Mouse (Mus musculus): ENCODE measurements around the gene Slc25a26. TPM values are rescaled to one million over a fixed set of nuclear protein-coding genes. Genes with fewer than 3 reads are reported as not detected.

The Slc25a26 gene
- polyA plus RNA-seq, 1 experiment from 2014 or later, result 9.1 TPM

- Histone ChIP-seq H3K27me3 (no peaks in the 10 kb centered on the region), H3K9me3 (no peaks in the 10 kb centered on the region), H3K4me1 (peaks cover 31% of the 10 kb centered on the region), H3K27ac (replicated peaks) (no peak overlapping the region), H3K4me3 (no peak overlapping the region), H3K4me2 (replicated peaks) (no peak overlapping the region), H3K9ac (replicated peaks) (no peak overlapping the region), H3K36me3 (no peaks in the 10 kb centered on the region)
- no peak for ATAC-seq (replicated peaks)
- 60% methylated on average over 6 of the region's 6 CpGs for WGBS
Observed at GRCm38 (mm10) chr6:94594096-94594665, 94.0 kb downstream of the Slc25a26 start.

DNA sequence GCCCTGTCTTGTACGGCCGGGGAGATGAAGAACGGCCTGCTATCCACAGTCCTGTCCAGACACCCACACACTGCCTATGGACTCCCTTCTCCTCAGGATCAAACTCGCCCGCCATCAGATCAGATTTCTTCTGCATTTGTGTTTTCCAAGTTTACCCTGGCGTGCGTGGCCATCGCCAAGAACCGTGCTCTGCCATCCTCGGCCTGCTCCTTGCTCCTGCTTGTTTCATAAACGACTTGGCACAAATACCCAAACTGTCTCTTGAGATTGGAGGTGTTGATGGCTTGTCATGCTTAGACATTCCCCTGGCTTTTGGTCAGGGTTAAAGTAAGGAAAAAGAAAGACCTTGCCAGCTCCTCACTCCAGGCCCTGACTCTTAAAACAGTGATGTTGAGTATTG, 94.6 kb downstream of the Slc25a26 start:
- WGBS, result 62% methylated on average over 11 of the region's 11 CpGs
- ATAC-seq (replicated peaks), result no peak
- no peaks in the 10 kb centered on the region for H3K9me3 ChIP-seq

DNA sequence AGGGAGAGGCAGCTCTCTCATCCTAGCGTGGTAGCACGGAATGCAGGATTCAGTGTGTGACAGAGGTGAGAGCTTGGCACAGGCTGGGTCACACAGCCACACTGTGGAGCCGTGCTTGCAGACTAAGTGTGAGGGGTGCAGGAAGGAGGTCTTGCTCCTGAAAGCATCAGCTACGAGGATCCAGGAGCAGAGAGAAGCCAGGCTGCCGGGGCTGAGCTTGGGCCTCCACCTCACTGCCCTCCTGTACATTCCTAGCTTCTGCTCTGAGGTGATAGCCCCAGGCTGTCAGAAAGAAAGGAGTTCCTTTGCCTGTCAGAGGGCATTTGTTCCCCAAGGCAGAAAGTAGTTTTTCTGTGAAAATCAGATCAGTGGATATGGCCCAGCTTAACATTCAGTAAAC, 95.1 kb downstream of the Slc25a26 start:
- Histone ChIP-seq H3K4me3 (no peak overlapping the region), H3K9me3 (no peaks in the 10 kb centered on the region), H3K4me2 (replicated peaks) (no peak overlapping the region), H3K36me3 (no peaks in the 10 kb centered on the region), H3K9ac (replicated peaks) (no peak overlapping the region), H3K4me1 (peaks cover 31% of the 10 kb centered on the region), H3K27ac (replicated peaks) (no peak overlapping the region), H3K27me3 (no peaks in the 10 kb centered on the region)
- WGBS, result 48% methylated on average over 5 of the region's 5 CpGs
- no peak for ATAC-seq (replicated peaks)

More for the DNA sequence above, 94.6 kb downstream of the Slc25a26 start:
- H3K27ac ChIP-seq (replicated peaks), result no peak overlapping the region
- no peaks in the 10 kb centered on the region for H3K27me3 ChIP-seq
- H3K4me2 ChIP-seq (replicated peaks), result no peak overlapping the region
- H3K4me1 ChIP-seq, result peaks cover 31% of the 10 kb centered on the region
- H3K9ac ChIP-seq (replicated peaks), result no peak overlapping the region
- no peak overlapping the region for H3K4me3 ChIP-seq
- no peaks in the 10 kb centered on the region for H3K36me3 ChIP-seq

DNA sequence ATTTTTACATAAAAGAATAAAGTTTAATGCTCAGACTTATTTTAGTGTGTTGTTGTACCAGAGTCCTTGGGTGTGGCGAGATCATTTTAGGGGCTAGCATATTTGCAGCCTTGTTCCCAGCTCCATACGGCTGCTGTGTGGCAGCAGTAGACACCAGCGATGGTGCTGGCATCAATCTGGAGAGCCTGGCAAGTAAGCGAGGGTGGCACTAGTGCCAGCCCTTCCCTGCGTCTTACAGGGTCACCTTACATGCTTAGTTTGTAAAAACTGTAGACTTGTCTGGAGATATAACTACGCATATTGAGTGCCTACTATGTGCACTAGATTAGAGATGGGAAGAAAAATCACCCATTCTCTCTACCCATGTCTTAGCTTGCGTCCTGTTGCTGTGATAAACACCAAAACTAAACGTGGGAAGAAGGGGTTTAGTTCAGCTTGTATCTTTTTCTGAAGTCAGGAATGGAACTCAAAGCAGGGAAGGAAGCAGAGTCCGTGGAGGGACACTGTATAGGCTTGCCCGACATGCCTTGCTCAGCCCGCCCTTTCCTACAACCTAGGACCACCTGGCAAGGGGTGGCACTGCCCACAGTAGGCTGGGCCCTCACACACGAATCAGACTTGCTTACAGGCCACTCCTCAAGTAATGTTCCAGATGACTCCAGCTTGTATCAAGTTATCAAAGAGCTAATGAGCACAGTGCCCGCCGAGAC, 96.1 kb downstream of the Slc25a26 start:
- Histone ChIP-seq H3K36me3 (no peaks in the 10 kb centered on the region), H3K4me3 (no peak overlapping the region), H3K27me3 (no peaks in the 10 kb centered on the region), H3K4me2 (replicated peaks) (no peak overlapping the region), H3K4me1 (peaks cover 31% of the 10 kb centered on the region), H3K9ac (replicated peaks) (no peak overlapping the region), H3K9me3 (no peaks in the 10 kb centered on the region), H3K27ac (replicated peaks) (no peak overlapping the region)
- ATAC-seq (replicated peaks), result no peak
- WGBS, result 80% methylated on average over 14 of the region's 14 CpGs

DNA sequence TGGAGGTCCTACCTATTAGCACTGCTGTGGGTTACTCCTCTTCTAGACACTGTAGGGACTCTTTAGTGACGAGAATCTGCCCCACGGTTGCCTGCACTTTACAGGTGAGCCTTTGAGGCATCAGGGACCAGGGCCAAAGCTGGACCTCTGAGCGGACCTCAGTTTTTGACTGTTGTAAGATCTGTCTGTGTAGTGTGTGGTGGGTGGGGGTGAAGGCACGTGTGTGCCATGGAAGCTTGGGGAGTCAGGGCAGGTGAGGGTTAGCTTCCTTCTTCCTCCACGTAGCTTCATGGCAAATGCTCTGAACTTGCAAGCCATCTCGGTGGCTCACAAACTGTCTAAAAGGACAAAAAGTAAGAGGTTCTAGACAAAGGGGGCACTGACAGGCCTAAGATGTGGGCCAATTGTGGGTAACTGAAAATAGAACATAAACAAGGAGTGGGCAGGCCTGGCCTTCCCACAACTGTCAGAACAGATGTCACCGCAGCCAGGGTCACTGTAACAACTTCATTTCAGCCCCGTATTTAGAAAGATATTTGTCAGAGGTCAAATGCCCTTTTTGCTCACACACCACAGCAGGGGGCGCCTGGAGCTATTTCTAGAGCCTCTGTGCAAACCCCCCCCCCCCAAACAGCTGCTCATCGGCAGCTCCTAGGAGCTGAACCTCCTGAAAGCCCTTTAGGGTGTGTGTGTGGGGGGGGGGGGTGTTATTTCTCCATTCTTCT, 96.8 kb downstream of the Slc25a26 start:
- no peak for ATAC-seq (replicated peaks)
- WGBS, result 71% methylated on average over 9 of the region's 10 CpGs
- Histone ChIP-seq H3K9ac (replicated peaks) (no peak overlapping the region), H3K4me1 (peaks cover 31% of the 10 kb centered on the region), H3K27me3 (no peaks in the 10 kb centered on the region), H3K9me3 (no peaks in the 10 kb centered on the region), H3K27ac (replicated peaks) (no peak overlapping the region), H3K36me3 (no peaks in the 10 kb centered on the region), H3K4me2 (replicated peaks) (no peak overlapping the region), H3K4me3 (no peak overlapping the region)

DNA sequence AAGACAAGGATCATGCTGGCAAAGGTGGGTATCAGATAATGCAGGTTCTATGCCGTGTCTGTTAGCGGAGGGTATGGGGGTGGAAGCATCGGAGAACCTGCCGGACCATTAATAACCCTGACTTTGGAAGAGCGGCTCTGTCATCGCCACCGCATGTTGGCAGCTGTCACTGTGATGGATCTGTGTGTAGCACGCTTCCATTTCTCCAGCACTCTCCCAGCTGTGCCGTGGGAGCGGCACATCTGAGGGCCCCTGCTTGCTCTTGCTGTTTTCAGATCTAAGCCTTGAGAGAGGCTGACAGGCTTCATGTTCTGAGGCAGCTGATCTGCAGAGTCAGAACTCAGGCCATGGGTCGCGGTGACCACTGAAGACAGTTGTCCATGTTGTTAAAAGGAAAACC, 98.3 kb downstream of the Slc25a26 start:
- Histone ChIP-seq H3K9ac (replicated peaks) (no peak overlapping the region), H3K27me3 (no peaks in the 10 kb centered on the region), H3K4me3 (no peak overlapping the region), H3K4me2 (replicated peaks) (no peak overlapping the region), H3K36me3 (no peaks in the 10 kb centered on the region), H3K9me3 (no peaks in the 10 kb centered on the region), H3K4me1 (peaks cover 17% of the 10 kb centered on the region), H3K27ac (replicated peaks) (no peak overlapping the region)
- ATAC-seq (replicated peaks), result no peak
- whole genome bisulfite sequencing, result 90% methylated on average over 12 of the region's 12 CpGs

GRCm38 (mm10) chr6:94599016-94599415, 98.9 kb downstream of the Slc25a26 start:
- peaks cover 14% of the 10 kb centered on the region for H3K4me1 ChIP-seq
- ATAC-seq (replicated peaks), result no peak
- H3K4me2 ChIP-seq (replicated peaks), result no peak overlapping the region
- no peak overlapping the region for H3K27ac ChIP-seq (replicated peaks)
- no peaks in the 10 kb centered on the region for H3K27me3 ChIP-seq
- WGBS, result 90% methylated on average over 13 of the region's 13 CpGs
- no peaks in the 10 kb centered on the region for H3K36me3 ChIP-seq
- H3K9me3 ChIP-seq, result no peaks in the 10 kb centered on the region
- no peak overlapping the region for H3K9ac ChIP-seq (replicated peaks)
- no peak overlapping the region for H3K4me3 ChIP-seq

- H3K36me3 ChIP-seq, result peaks cover 8% of the 10 kb centered on the region
- no peak for ATAC-seq (replicated peaks)
- no peak overlapping the region for H3K27ac ChIP-seq (replicated peaks)
- 86% methylated on average over 5 of the region's 5 CpGs for WGBS
- no peaks in the 10 kb centered on the region for H3K9me3 ChIP-seq
- H3K4me2 ChIP-seq (replicated peaks), result no peak overlapping the region
- H3K4me3 ChIP-seq, result no peak overlapping the region
- H3K9ac ChIP-seq (replicated peaks), result no peak overlapping the region
- no peaks in the 10 kb centered on the region for H3K27me3 ChIP-seq
- no peaks in the 10 kb centered on the region for H3K4me1 ChIP-seq
Observed at GRCm38 (mm10) chr6:94601101-94601500, 101.0 kb downstream of the Slc25a26 start.

GRCm38 (mm10) chr6:94601811-94602210, 101.7 kb downstream of the Slc25a26 start:
- H3K4me1 ChIP-seq, result no peaks in the 10 kb centered on the region
- no peak overlapping the region for H3K4me3 ChIP-seq
- H3K27me3 ChIP-seq, result no peaks in the 10 kb centered on the region
- no peaks in the 10 kb centered on the region for H3K9me3 ChIP-seq
- WGBS, result 78% methylated on average over 5 of the region's 5 CpGs
- no peak overlapping the region for H3K9ac ChIP-seq (replicated peaks)
- no peak for ATAC-seq (replicated peaks)
- no peak overlapping the region for H3K4me2 ChIP-seq (replicated peaks)
- peaks cover 8% of the 10 kb centered on the region for H3K36me3 ChIP-seq
- no peak overlapping the region for H3K27ac ChIP-seq (replicated peaks)

GRCm38 (mm10) chr6:94604072-94604471, 103.9 kb downstream of the Slc25a26 start:
- peaks cover 14% of the 10 kb centered on the region for H3K36me3 ChIP-seq
- H3K9ac ChIP-seq (replicated peaks), result no peak overlapping the region
- H3K4me3 ChIP-seq, result no peak overlapping the region
- no peaks in the 10 kb centered on the region for H3K27me3 ChIP-seq
- no peaks in the 10 kb centered on the region for H3K9me3 ChIP-seq
- H3K27ac ChIP-seq (replicated peaks), result no peak overlapping the region
- H3K4me2 ChIP-seq (replicated peaks), result no peak overlapping the region
- no peak for ATAC-seq (replicated peaks)
- 37% methylated on average over 3 of the region's 3 CpGs for WGBS
- no peaks in the 10 kb centered on the region for H3K4me1 ChIP-seq

- H3K36me3 ChIP-seq, result peaks cover 14% of the 10 kb centered on the region
Observed at GRCm38 (mm10) chr6:94604546-94604945, 104.4 kb downstream of the Slc25a26 start.

GRCm38 (mm10) chr6:94613235-94613895, 113.2 kb downstream of the Slc25a26 start:
- Histone ChIP-seq H3K27ac (replicated peaks) (no peak overlapping the region), H3K27me3 (no peaks in the 10 kb centered on the region), H3K4me3 (no peak overlapping the region), H3K9me3 (no peaks in the 10 kb centered on the region), H3K9ac (replicated peaks) (no peak overlapping the region), H3K4me1 (0 out of 2 replicates have a peak, but pooled peaks cover 5% of the 10 kb centered on the region), H3K4me2 (replicated peaks) (no peak overlapping the region), H3K36me3 (peaks cover 18% of the 10 kb centered on the region; the same call in 1 of the 2 replicates)
- WGBS, result 72% methylated on average over 6 of the region's 6 CpGs
- ATAC-seq (replicated peaks), result no peak

More at GRCm38 (mm10) chr6:94604546-94604945, 104.4 kb downstream of the Slc25a26 start:
- H3K4me2 ChIP-seq (replicated peaks), result no peak overlapping the region
- H3K9me3 ChIP-seq, result no peaks in the 10 kb centered on the region
- no peak for ATAC-seq (replicated peaks)
- no peak overlapping the region for H3K9ac ChIP-seq (replicated peaks)
- no peaks in the 10 kb centered on the region for H3K4me1 ChIP-seq
- WGBS, result 88% methylated on average over 2 of the region's 2 CpGs
- no peak overlapping the region for H3K27ac ChIP-seq (replicated peaks)
- no peak overlapping the region for H3K4me3 ChIP-seq
- H3K27me3 ChIP-seq, result no peaks in the 10 kb centered on the region

All from forebrain, embryonic 15.5 days (tissue).